Mouse (Mus musculus) kidney, adult 2 months (tissue): ENCODE results near the gene App. TPM values are rescaled to one million over a fixed set of nuclear protein-coding genes. Genes with fewer than 3 reads are reported as not detected.

Experiments used
- DNase-seq: peaks from one replicate; pipeline ENCODE4 v3.0.0; 2021
- H3K27ac ChIP-seq: fragments of 200-500 bp; 2 replicates; pipeline ENCODE4 v1.5.1; 2012; ENCODE audit warnings: low read depth, low read length, control low read depth, inconsistent platforms; ENCODE audit not compliant: insufficient read depth
- H3K27me3 ChIP-seq: fragments of 200-500 bp; replicated peaks from 2 replicates; pipeline ENCODE4 v1.6.1; 2012; ENCODE audit warnings: mild to moderate bottlenecking, moderate library complexity, low read length, inconsistent platforms; ENCODE audit not compliant: control insufficient read depth, insufficient read depth
- H3K36me3 ChIP-seq: fragments of 200-500 bp; 2 replicates; pipeline ENCODE4 v1.6.1; 2012; ENCODE audit warnings: mild to moderate bottlenecking, moderate library complexity, low read length, inconsistent platforms; ENCODE audit not compliant: control insufficient read depth, insufficient read depth
- H3K4me1 ChIP-seq: fragments of 200-500 bp; 2 replicates; pipeline ENCODE4 v1.6.1; 2011; ENCODE audit warnings: low read length; ENCODE audit not compliant: control insufficient read depth, insufficient read depth
- H3K4me3 ChIP-seq: fragments of 200-500 bp; 2 replicates; pipeline ENCODE4 v1.5.1; 2011; ENCODE audit warnings: mild to moderate bottlenecking, low read depth, low read length, control low read depth; ENCODE audit not compliant: insufficient read depth
- CTCF ChIP-seq: fragments of 200-500 bp; conservative IDR thresholded peaks from 2 replicates; pipeline ENCODE4 v1.5.1; 2011; ENCODE audit warnings: low read depth, mild to moderate bottlenecking, control low read depth, low read length, moderate library complexity, mixed read lengths; ENCODE audit not compliant: insufficient read depth, insufficient read length
- POLR2A ChIP-seq: fragments of 200-500 bp; IDR thresholded peaks from one replicate; pipeline ENCODE4 v1.6.1; 2011; ENCODE audit warnings: low read depth, low read length, control low read depth
- WGBS: fragments of 180-500 bp; shearing (Covaris S2); methylation state at CpG from one replicate; pipeline ENCODE4 v1.1.7; 2018; 5-methylcytosine and 5-hydroxymethylcytosine counted together
- polyA plus RNA-seq: library from polyadenylated mRNA; depleted of rRNA; stranded (reverse); fragments of >200 nt; gene quantifications from 2 replicates; pipeline ENCODE4 v1.2.3, GENCODE M21; 2012; rRNA removed

App gene
- polyA plus RNA-seq = 587 and 592 TPM in 2 replicates

GRCm38 (mm10) chr16:85173373-85174081, at the start of gene App:
App (minus strand) TSS chr16:85173766.
- H3K27me3 ChIP-seq = no peaks in the 10 kb centered on the region
- H3K36me3 ChIP-seq = no peaks in the 10 kb centered on the region
- H3K27ac ChIP-seq = peak within 1 kb of the TSS; percentile 78
- under 1% methylated on average over 77 of the region's 78 CpGs for WGBS
- H3K4me1 ChIP-seq = peaks cover 18% of the 10 kb centered on the region
- H3K4me3 ChIP-seq = peak within 1 kb of the TSS; percentile 79
- TF ChIP-seq CTCF = peak; percentile 60
- peak; percentile 55 for TF ChIP-seq POLR2A
- DNase-seq = peak; percentile 93

DNA sequence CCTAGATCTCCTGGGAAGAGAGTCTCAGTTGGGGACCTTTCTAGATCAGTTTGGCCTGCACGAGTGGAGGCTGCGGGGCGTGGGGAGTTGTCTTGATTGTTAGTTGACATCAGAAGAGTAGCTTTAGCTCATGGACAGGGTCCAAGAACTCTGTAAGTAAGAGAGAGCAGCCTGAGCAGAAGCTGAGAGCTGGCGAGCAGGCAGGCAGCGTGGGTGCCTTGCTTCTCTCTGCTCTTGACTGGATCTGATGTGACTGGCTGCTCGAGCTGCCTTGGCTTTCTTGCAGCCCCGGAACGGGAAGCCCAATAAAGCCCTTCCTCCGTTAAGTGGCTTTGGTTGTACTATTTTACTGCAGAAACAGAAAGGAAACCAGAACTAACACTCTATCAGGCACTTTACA, 42.3 kb upstream of the App start:
- no peak overlapping the region for H3K27ac ChIP-seq
- no peaks in the 10 kb centered on the region for H3K4me1 ChIP-seq
- WGBS = 75% methylated on average over 9 of the region's 9 CpGs
- TF ChIP-seq POLR2A = no peak
- no peaks in the 10 kb centered on the region for H3K36me3 ChIP-seq
- no peak for DNase-seq
- H3K27me3 ChIP-seq = no peaks in the 10 kb centered on the region
- H3K4me3 ChIP-seq = no peak overlapping the region

- TF ChIP-seq CTCF (no peak), POLR2A (no peak)
- no peaks in the 10 kb centered on the region for H3K27me3 ChIP-seq
- DNase-seq = no peak
- no peaks in the 10 kb centered on the region for H3K36me3 ChIP-seq
- no peaks in the 10 kb centered on the region for H3K4me1 ChIP-seq
- no peak overlapping the region for H3K4me3 ChIP-seq
- WGBS = 70% methylated on average over 9 of the region's 9 CpGs
- no peak overlapping the region for H3K27ac ChIP-seq
Observed at GRCm38 (mm10) chr16:85215173-85215572, 41.6 kb upstream of the App start.

GRCm38 (mm10) chr16:85195622-85196021, 22.1 kb upstream of the App start:
- Histone ChIP-seq H3K27me3 (no peaks in the 10 kb centered on the region), H3K4me1 (no peaks in the 10 kb centered on the region), H3K36me3 (no peaks in the 10 kb centered on the region), H3K27ac (no peak overlapping the region), H3K4me3 (no peak overlapping the region)
- peak; percentile 36 for DNase-seq
- TF ChIP-seq CTCF (no peak), POLR2A (no peak)
- WGBS = 70% methylated on average over 6 of the region's 6 CpGs

DNA sequence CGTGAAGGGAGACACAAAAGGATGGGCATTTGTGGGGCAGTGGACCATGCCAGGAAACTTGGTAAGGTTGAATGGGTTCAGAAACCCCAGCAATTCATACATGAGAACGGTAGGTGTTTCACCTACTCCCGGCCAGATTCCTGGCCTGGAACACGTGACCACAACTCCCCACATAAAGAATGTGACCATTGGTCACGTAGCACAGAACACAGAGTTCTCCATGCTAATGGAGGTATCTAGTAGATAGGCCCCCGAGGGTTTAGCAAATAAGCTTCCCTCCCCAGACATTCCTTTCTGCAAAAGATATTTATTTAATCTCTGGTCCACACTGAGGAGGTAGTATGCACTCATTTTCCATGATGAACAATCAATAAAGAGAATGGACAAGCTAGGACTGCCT, 21.6 kb upstream of the App start:
- H3K27me3 ChIP-seq = no peaks in the 10 kb centered on the region
- H3K36me3 ChIP-seq = no peaks in the 10 kb centered on the region
- H3K4me3 ChIP-seq = no peak overlapping the region
- TF ChIP-seq POLR2A (no peak), CTCF (no peak)
- DNase-seq = peak; percentile 14
- WGBS = 46% methylated on average over 6 of the region's 6 CpGs
- no peaks in the 10 kb centered on the region for H3K4me1 ChIP-seq
- H3K27ac ChIP-seq = no peak overlapping the region

GRCm38 (mm10) chr16:85181502-85181901, 7.9 kb upstream of the App start:
- no peak for DNase-seq
- Histone ChIP-seq H3K4me1 (no peaks in the 10 kb centered on the region; the same call in 1 of the 2 replicates), H3K27ac (no peak overlapping the region), H3K4me3 (no peak overlapping the region), H3K27me3 (no peaks in the 10 kb centered on the region; the same call in 1 of the 2 replicates), H3K36me3 (no peaks in the 10 kb centered on the region)
- no peak for TF ChIP-seq CTCF
- TF ChIP-seq POLR2A = no peak
- WGBS = 77% methylated on average over 3 of the region's 3 CpGs

GRCm38 (mm10) chr16:85180710-85181109, 7.1 kb upstream of the App start:
- DNase-seq = no peak
- no peak overlapping the region for H3K27ac ChIP-seq
- 88% methylated on average over 3 of the region's 3 CpGs for WGBS
- TF ChIP-seq POLR2A (no peak), CTCF (no peak)
- no peaks in the 10 kb centered on the region for H3K4me1 ChIP-seq
- no peaks in the 10 kb centered on the region for H3K36me3 ChIP-seq
- H3K27me3 ChIP-seq = no peaks in the 10 kb centered on the region; the same call in 1 of the 2 replicates
- no peak overlapping the region for H3K4me3 ChIP-seq

DNA sequence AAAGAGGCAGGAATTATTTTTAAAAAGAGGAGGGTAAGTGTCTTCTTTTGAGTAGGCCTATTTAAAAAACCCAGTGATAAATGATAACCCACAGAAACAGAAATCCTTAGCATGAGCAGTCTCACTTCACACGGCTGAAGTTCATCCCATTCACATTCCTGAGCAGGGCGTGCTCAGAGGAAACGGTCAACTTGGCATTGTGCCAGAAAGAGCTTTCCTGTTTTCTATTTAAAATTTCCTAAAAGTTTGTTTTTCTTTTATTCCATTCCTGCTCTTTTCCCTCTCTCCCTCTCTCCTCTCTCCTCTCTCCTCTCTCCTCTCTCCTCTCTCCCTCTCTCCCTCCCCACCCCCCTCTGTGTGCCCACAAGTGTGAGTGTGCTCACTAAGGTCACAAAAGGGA, 3.1 kb upstream of the App start:
- Histone ChIP-seq H3K27ac (no peak overlapping the region), H3K4me3 (no peak overlapping the region), H3K36me3 (no peaks in the 10 kb centered on the region), H3K27me3 (no peaks in the 10 kb centered on the region), H3K4me1 (no peaks in the 10 kb centered on the region; the same call in 1 of the 2 replicates)
- DNase-seq = peak; percentile 49
- TF ChIP-seq CTCF (no peak), POLR2A (no peak)
- WGBS = 5% methylated on average over 3 of the region's 3 CpGs
